Mouse (Mus musculus): ENCODE results near the gene Cdhr5. TPM values are rescaled to one million over a fixed set of nuclear protein-coding genes. Genes with fewer than 3 reads are reported as not detected.

Gene Cdhr5
- polyA plus RNA-seq (2012), result not detected in 2 replicates

GRCm38 (mm10) chr7:141276546-141276945 is at the start of gene Cdhr5:
Gene Cdhr5, minus strand, starts transcription at chr7:141276786.
- TF ChIP-seq GATA1 (IDR thresholded peaks at IDR 0.05; ENCODE audit: low read length), result no peak

- no peak for TF ChIP-seq GATA1 (IDR thresholded peaks at IDR 0.05; ENCODE audit: low read length)
These were observed 48.1 kb upstream of the Cdhr5 start for GRCm38 (mm10) chr7:141324686-141325085.

- TF ChIP-seq GATA1 (IDR thresholded peaks at IDR 0.05; ENCODE audit: low read length), result no peak
These were observed 42.9 kb upstream of the Cdhr5 start for GRCm38 (mm10) chr7:141319446-141319845.

- no peak for TF ChIP-seq GATA1 (IDR thresholded peaks at IDR 0.05; ENCODE audit: low read length)
These were observed 41.1 kb upstream of the Cdhr5 start for GRCm38 (mm10) chr7:141317619-141318132.

- TF ChIP-seq GATA1 (IDR thresholded peaks at IDR 0.05; ENCODE audit: low read length), result no peak
These were observed 39.4 kb upstream of the Cdhr5 start for GRCm38 (mm10) chr7:141315974-141316373.

GRCm38 (mm10) chr7:141315076-141315475 is 38.5 kb upstream of the Cdhr5 start:
- no peak for TF ChIP-seq GATA1 (IDR thresholded peaks at IDR 0.05; ENCODE audit: low read length)

GRCm38 (mm10) chr7:141314416-141314815 is 37.8 kb upstream of the Cdhr5 start:
- TF ChIP-seq GATA1 (IDR thresholded peaks at IDR 0.05; ENCODE audit: low read length), result no peak

- no peak for TF ChIP-seq GATA1 (IDR thresholded peaks at IDR 0.05; ENCODE audit: low read length)
These were observed 28.0 kb upstream of the Cdhr5 start for GRCm38 (mm10) chr7:141304537-141304936.

GRCm38 (mm10) chr7:141302702-141303268 is 26.2 kb upstream of the Cdhr5 start:
- no peak for TF ChIP-seq GATA1 (IDR thresholded peaks at IDR 0.05; ENCODE audit: low read length)

- no peak for TF ChIP-seq GATA1 (IDR thresholded peaks at IDR 0.05; ENCODE audit: low read length)
These were observed 24.8 kb upstream of the Cdhr5 start for GRCm38 (mm10) chr7:141301386-141301785.

GRCm38 (mm10) chr7:141299175-141299574 is 22.6 kb upstream of the Cdhr5 start:
- no peak for TF ChIP-seq GATA1 (IDR thresholded peaks at IDR 0.05; ENCODE audit: low read length)

- TF ChIP-seq GATA1 (IDR thresholded peaks at IDR 0.05; ENCODE audit: low read length), result no peak
These were observed 21.5 kb upstream of the Cdhr5 start for GRCm38 (mm10) chr7:141297926-141298650.

GRCm38 (mm10) chr7:141294479-141294878 is 17.9 kb upstream of the Cdhr5 start:
- no peak for TF ChIP-seq GATA1 (IDR thresholded peaks at IDR 0.05; ENCODE audit: low read length)

GRCm38 (mm10) chr7:141293852-141294471 is 17.4 kb upstream of the Cdhr5 start:
- TF ChIP-seq GATA1 (IDR thresholded peaks at IDR 0.05; ENCODE audit: low read length), result no peak

- no peak for TF ChIP-seq GATA1 (IDR thresholded peaks at IDR 0.05; ENCODE audit: low read length)
These were observed 16.2 kb upstream of the Cdhr5 start for GRCm38 (mm10) chr7:141292583-141293388.
